Comparison of ENCODE assay signal across 8 mouse cellular contexts in the genomic region with DNA sequence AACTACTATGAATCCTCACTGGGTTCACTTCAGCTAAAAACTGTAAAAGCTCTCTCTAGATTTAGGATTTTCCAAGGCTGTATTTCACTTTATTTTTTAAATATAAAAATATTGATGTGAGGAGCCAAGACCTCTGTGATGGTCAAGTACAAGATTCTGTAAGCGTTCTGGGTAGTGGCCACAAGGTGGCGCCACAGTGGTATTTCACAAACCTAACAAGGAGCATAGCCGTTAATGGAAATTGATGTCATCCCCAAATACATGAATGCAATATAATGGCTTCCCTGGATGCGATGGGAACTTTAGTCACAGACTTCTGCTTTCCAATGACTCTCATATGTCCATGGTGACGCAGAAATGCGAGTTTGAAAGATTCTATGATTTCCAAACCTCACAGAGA.
DNase-seq lines count a peak whose midpoint lies in the region; ATAC-seq lines count a peak whose summit lies in the region.

No protein-coding gene starts in this region.

- no peak overlapping the region for H3K4me2 ChIP-seq in heart, embryonic 12.5 days

- no peak overlapping the region for H3K9ac ChIP-seq in heart, embryonic 12.5 days

- no peaks in the 10 kb centered on the region for H3K9me3 ChIP-seq in heart, embryonic 12.5 days (replicated peaks)

- no peak overlapping the region for H3K4me3 ChIP-seq in heart, embryonic 12.5 days

- H3K4me1 ChIP-seq in heart, embryonic 12.5 days (replicated peaks) = peaks cover 21% of the 10 kb centered on the region

- no peaks in the 10 kb centered on the region for H3K27me3 ChIP-seq in heart, embryonic 12.5 days (replicated peaks)

- no peaks in the 10 kb centered on the region for H3K36me3 ChIP-seq in heart, embryonic 12.5 days

- peak; percentile 52 to 74 for DNase-seq in heart, adult 18-20 months
- DNase-seq in 3134 (ENCODE audit: extremely low read depth, insufficient read length, low spot score) (peak; percentile 21), NIH3T3 (ENCODE audit: low read depth) (peak; percentile 72)
- DNase-seq in embryo, embryonic 10.5 days (ENCODE audit: low spot score) = peak; percentile 71
- peak; percentile 42 for DNase-seq in mesoderm, embryonic 11.5 days (ENCODE audit: low read depth, low spot score)

- WGBS in heart, embryonic 12.5 days = 34% methylated on average over 6 of the region's 6 CpGs

- H3K27ac ChIP-seq in heart, embryonic 12.5 days (ENCODE audit: poor library complexity, severe bottlenecking) = no peak overlapping the region

- ATAC-seq in heart, embryonic 12.5 days (ENCODE audit: insufficient number of reproducible peaks, low FRiP score) = no peak
- ATAC-seq in inflammation-experienced regulatory T-cells, adult 6 months = peak; percentile 46
- ATAC-seq in frontal cortex, adult (ENCODE audit: low TSS enrichment) = no peak

Comparison
In these comparisons a context has a peak if more than half of its experiments do, and no peak if none do; other contexts are left out.
1. DNase-seq: peak in every context shown above with its lines; median percentile 72 in NIH3T3; 71 in embryo, embryonic 10.5 days; 63 in heart, adult 18-20 months; 42 in mesoderm, embryonic 11.5 days; 21 in 3134.